Mouse (Mus musculus) cerebellum, adult 2 months (tissue): ENCODE data around the gene Ctr9.

Experiments
- CTCF ChIP-seq: fragments of 200-500 bp; IDR thresholded peaks from 2 replicates; pipeline ENCODE4 v1.5.1; 2011; ENCODE audit warnings: low read depth, mild to moderate bottlenecking, control low read depth, low read length, moderate library complexity, borderline replicate concordance; ENCODE audit not compliant: insufficient read depth
- POLR2A ChIP-seq: fragments of 200-500 bp; IDR thresholded peaks from 2 replicates; pipeline ENCODE4 v1.6.1; 2011; ENCODE audit warnings: low read length, control low read depth, borderline replicate concordance; ENCODE audit not compliant: insufficient read depth

DNA sequence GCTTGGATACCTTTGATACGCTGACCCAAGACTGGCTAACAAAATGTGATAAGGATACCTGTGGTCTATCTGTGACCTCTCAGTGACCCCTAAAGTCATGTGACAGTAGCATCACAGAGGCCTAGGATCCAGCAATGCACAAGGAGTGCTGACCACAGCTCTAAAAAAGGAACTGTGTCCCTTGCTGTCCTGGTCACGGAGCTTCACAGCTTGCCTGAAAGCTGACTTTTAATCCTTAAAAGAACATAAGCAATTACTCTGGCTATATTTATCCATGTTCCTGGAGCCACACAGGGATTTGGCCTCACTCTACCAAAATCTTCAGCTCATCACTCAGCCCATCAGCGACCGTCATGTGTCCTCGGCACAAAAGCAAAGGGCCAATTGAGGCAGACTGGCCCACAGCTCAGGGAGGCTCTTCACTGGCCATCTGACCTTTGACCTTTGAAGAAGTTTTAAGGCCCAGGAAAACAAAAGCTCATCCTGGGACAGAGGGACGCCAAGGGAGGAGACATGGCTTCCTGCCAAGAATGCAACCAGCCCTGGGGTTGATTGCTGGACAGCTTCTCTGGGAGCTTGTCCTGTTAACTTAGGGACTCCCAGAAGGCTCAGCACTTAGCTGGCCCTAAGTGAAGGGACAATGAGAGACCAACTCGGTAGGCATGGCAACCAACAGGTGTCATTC is 43.0 kb upstream of the Ctr9 start:
- TF ChIP-seq POLR2A (no peak), CTCF (no peak)
